Mouse (Mus musculus): ENCODE data around the gene Hspb9.
A peak's percentile ranks its signal among the peaks of the same experiment; 100 is the strongest.

Hspb9 gene

DNA sequence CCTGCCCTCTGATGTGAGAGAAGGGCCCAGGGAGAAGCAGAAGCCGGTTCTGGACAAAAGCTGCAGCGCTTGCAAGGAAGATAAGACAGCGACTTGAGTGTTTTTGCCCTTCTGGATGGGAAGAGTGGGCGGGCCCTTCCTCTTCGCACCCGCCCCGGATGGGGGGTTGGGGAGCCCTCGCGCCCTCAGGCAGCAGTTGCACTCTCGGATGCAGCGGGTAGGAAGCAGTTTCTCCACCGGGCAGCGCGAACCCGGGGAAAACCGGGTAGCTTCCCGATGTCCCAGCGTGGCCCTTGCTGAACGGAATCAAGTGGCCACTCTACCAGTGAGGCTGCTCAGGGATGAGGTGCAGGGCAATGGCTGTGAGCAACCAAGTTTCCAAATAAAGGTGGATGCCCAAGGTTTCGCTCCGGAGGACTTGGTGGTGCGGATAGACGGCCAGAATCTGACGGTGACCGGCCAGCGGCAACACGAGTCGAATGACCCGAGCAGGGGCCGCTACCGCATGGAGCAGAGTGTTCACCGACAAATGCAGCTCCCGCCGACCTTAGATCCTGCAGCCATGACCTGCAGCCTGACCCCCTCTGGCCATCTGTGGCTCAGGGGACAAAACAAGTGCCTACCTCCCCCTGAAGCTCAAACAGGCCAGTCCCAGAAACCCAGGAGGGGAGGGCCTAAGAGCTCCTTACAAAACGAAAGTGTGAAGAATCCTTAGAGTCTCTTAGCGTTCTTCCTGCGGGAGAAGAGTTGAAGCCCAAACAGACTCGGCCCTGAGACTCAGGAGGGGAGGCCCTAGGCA, at the start of gene Hspb9:
Hspb9 (plus strand) TSS at position 116 of the 799 bp plus-strand sequence.
- no peak for DNase-seq (ENCODE audit: low spot score in 2 of 2)

DNA sequence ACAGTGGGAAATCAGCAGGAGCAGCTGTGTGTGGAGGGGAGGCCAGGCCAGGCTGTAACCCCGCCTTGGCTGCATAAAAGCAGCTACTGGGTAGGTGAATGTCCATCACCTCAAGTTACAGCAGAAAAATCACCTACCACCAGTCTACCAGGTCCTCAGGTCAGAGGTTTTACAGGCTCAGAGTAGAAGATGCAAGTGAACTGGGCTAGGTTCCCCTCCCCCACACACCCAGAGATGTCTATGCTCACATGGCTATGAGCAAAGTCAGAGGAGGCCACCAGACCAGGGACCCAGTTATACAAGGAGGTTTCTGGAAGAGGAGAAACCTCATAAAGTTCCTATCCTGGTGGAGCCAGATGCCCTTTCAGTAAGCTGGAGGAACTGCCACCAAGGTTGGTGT, 42.6 kb upstream of the Hspb9 start:
- no peak for DNase-seq (ENCODE audit: low spot score in 2 of 2)

DNA sequence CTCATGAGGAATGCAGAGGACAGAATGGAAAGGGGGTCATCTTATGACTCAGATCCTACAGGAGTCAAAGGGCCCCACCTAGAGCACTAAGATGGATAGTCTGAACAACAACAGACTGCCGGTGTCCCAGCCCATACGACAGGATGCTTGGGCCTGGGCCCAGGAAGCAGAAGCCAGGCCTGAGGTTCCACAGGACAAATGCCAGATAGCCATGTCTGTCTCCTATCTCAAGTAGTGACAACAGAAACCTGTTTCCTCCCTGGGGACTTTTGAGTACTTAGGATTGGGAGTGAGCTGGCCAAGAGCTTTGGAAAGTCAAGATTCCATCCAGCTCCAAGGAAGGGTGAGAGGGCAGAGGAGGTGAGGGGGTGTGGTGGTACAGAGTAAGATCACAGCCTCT, 41.7 kb upstream of the Hspb9 start:
- no peak for DNase-seq (ENCODE audit: low spot score in 2 of 2)

DNA sequence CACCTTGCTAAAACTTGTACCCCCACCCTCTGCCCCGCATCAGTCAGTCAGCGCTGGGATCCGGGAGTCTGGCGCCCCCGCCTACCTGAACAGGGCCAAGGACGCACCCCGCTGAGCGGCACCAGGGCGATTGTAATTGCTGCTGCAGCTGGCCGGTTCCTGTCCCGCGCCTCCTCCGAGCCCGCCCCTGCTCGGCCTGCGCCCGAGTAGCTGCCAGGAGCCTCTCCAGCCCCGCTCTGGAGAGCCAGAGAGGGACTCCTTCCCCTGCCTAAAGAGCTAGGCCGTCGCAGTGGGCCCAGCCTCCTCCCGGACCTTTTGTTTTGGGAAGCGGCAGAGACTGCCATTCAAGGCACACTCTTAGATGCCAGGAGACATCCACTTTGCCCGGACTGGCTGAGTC, 40.5 kb upstream of the Hspb9 start:
- DNase-seq (ENCODE audit: low spot score in 2 of 2): no peak

DNA sequence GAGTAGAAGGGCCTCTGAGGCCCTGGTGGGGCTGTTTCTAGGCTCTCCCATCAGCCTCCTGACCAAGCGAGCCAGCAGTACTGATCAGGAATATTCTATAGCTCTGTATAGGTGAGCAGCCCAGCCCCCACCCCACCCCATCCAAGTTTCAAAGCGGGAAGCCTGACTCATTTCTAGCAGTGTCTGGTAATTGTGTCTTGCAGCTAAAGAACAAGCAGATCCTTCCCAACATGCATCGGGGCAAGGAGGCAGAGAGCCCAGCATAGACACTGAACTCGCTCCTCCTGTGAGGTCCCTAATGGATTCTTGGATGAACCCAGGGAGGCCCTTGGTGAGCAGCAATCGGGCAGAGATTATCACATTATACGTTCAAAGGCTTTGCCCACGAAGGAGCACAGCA, 35.8 kb upstream of the Hspb9 start:
- no peak for DNase-seq (ENCODE audit: low spot score in 2 of 2)

DNA sequence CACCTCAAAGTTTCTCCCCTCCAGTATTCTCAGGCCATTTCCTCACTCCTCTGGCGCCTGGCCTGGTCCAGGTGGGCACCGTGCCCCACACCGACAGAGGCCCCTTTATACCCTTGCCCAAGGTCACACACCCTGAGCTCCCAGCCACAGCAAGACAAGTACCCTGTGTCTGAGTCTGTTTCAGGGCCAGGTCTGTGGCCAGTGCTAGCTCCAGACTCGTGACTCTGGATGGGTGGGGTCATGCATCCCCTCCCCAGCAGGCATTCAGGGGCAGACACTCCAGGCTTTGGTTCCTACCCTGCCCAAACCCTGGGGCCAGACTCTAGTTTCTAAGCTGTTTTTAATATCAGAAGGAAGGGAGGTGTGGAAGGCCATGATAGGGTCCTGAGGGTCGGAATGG, 31.8 kb upstream of the Hspb9 start:
- DNase-seq (ENCODE audit: low spot score in 2 of 2): no peak

DNA sequence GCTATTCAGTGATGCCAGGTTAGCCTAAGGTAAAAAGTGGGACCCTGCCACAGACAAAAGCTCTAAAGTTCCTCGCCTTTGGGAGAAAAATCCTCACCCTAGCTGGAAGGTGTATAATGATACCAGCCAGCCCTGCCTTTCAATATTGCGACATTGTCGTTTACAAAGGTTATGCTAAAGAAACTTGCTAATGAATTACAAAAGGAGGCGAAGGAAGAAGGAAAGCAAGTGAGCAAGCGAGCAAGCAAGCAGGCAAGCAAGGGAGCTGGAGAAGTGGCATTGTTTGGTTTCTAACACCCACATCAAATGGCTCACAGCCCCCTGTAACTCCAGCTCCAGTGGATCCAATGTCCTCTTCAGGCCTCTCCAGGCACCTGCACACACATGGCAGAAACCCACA, 31.1 kb upstream of the Hspb9 start:
- no peak for DNase-seq (ENCODE audit: low spot score in 2 of 2)

DNA sequence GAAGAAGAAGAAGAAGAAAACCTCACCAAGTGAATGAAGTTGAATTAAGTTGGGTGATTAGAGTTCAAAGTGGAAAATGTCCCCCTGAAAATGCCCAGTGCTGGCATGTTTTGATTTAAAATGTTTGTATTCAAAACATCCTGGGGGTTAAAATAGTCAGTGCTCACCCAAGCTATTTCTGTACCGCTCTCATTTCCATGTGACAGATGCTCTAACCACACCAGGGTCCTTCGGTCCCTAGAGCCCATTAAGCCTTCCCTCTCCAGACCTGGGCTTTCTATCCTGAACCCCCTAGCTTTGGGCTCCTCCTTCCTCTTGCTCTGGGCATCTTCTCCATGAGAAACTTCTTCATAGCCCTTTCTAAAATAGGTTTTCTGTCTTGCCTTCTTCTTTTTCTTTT, 29.6 kb upstream of the Hspb9 start:
- DNase-seq (ENCODE audit: low spot score in 2 of 2): no peak

DNA sequence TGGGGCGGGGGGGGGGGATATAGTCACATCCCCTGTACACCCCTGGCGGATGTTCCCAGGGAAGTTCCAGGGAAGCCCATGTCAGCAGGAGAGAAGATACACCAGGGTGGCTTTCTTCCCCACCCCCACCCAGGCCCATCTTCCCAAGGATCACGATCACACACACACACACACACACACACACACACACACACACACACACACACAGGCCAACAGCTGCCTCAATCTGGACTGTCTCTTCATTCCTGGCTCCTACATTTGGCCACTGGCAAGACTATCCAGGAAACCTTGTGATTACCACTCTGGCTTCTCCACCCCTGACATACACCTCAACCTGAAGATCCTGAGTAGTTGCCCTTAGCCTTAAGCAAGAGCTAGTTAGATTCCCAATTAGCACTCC, 28.3 kb upstream of the Hspb9 start:
- DNase-seq (ENCODE audit: low spot score in 2 of 2): no peak

DNA sequence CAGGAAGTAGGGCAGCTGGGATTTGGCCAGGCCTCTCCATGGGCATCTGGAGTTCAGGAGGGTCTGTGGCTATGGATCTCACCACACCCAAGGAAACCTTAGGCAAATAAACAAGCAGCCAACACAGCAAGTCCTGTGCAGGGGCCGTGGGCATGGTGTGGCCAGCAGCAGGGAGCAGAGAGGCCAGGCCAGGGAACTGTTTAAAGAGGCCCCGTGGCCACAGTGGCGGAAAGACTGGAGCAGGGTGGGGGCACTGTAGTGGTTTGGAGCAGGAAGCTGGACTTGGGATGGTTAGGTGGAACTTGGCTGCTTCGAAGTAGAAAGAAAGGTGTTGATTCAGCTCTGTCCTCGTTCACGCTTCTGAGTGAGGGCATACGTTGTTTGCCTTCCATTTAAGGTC, 26.4 kb upstream of the Hspb9 start:
- no peak for DNase-seq (ENCODE audit: low spot score in 2 of 2)

DNA sequence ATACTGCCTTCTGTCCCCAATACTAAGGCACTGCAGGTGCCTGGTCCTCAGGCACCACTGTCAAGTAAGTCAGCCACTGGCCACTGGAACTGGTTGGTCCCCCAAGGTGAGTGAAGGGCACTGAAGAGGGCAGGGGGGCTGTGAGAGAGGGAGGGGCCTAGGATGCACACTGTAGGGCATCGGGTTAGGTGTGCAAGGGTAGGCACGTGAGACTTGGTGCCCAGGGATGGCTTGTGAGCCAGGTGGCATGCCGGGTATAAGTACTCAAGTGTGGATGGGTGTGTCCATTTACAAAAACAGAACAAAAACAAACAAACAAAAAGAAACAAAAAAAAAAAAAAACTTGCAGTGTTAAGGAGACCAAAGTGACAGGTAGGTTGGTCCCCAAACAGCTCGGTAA, 25.2 kb upstream of the Hspb9 start:
- DNase-seq (ENCODE audit: low spot score in 2 of 2): no peak

DNA sequence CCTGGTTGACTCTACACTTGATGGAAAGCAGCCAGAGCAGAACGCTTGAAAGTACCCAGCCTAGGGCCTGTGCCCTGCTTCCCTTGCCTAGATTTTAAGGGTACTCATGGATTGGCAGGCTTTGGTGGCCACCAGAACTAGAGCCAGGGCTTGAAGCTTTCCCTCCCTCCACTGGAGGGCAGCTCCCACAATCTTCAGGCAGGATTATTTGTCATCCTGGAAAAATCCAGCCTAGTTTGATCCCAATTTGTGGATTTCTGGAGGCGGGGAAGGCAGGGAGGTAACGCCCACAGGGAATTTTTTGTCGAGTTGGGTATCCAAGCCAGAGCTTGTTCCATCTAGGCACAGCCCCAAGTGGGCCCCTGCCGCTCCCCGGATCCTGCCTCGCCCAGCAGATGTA, 23.3 kb upstream of the Hspb9 start:
- DNase-seq (ENCODE audit: low spot score in 2 of 2): no peak

DNA sequence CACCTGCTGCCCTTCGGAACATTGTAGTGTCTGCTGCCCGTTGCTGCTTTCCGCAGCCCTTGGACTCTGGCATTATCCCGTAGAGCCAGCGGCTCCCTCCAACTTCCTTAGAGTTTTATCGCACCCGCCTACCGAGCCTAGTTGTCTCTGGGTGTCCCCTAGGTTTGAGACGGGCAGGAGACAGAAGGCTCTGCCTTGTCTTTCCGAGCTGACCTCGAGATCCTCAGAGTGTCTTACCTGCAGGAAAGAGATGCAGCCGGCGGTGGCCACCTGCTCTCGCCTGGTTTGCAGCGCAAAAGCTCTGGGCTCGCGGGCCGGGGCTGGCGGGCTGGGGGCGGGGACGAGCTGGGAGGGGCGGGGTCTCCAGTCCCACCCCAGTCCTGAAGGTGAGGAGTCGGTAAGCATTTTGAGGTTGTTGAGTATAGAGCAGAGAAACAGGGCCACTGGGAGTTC, 21.5 kb upstream of the Hspb9 start, which contains the start of gene Zfp385c:
Zfp385c (minus strand) TSS at position 292 of the 453 bp plus-strand sequence.
- DNase-seq (ENCODE audit: low spot score in 2 of 2): no peak

DNA sequence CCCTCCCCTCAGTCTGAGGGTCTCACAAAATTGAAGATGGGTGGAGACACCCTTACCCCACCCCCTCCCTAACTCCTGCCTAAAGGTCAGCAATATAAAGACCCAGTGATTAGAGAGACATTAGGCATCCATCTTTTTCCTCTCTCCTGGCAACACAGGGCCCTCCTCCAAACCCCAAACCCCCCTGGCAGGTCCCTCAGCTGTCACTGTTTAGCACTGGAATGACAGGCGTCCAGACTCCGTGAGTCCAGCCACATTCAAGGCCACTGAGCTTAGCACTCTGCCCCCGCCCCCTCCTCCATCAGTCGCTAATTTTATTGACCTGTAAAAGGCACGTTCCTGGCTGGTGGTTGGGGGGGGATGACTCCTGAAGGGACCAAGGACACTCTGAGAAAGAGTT, 20.5 kb upstream of the Hspb9 start:
- DNase-seq (ENCODE audit: low spot score in 2 of 2): no peak

DNA sequence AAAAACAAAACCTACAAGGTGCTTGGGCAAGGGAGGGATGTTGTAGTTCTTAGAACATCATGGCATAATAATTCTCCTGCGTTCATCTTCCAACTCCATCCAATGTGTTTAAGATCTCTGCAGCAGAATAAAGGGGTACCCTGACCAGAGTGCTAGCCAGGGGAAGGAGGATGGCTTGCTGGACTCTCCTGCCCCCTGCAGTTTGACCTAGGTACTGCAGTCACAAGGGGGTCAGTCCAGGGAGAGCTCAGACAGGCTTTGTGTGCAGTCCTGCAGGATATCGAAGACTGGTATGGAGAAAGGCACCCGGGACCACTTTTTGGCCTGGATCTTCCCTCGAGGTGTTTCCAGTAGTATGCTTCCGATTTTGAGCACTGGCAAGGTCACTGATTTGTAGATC, 18.7 kb upstream of the Hspb9 start:
- DNase-seq (ENCODE audit: low spot score in 2 of 2): peak in 1 of 2 experiments; percentile 72

DNA sequence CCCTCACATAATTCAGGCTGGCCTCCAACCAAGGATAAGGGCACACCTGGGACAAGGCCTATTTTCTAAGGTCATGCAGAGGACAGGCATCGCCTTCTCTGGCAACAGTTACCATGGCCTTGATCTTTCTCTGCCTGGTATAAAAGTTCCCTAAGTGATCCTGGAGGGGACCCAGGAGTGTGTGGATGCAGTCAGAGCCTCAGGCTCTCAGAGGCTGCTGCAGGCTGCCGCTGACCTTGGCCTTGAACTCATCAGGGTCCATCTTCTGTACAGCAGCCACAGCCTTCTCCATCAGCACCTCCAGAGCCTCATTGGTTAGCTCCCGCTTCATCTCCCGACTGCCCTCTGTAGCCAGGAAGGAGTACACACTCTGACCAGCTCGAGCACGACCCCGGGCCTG, 15.7 kb upstream of the Hspb9 start:
- DNase-seq (ENCODE audit: low spot score in 2 of 2): no peak

DNA sequence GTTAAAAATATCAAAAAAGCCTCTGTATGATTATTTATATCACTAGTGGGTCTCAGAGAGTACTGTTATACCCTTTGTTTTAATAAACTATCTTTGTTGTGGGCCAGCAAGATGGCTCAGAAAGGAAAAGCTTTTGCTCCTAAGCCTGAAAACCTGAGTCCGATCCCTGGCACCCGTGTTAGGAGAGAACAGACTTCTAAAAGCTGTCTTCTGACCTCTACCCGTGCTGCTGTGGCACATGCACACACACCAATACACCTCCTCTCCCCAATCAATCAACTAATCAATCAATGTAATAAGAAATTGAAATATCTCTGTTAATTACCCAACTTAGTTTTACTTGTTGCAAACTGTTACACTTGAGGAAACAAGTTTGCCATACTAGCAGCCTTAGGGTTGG, 12.9 kb upstream of the Hspb9 start:
- no peak for DNase-seq (ENCODE audit: low spot score in 2 of 2)

DNA sequence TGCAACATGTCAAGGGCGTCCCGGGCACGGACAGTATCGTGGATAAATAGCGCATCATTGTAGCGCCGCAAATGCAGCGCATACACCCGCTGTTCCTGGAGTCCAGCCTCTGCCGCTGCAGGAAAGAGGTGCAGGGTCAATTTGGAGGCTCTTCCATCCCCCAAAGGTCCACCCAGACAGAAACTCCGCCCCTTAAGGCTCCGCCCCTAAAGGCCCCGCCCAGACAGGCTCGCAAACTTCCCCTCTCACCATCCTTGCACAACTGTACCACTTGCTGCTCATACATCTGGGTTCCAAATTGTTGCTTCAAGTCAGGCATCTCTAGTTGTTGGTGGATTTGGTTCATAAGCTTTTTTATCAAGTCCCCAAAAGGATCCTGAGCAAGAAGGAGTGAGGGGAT, 12.3 kb upstream of the Hspb9 start:
- DNase-seq (ENCODE audit: low spot score in 2 of 2): no peak

DNA sequence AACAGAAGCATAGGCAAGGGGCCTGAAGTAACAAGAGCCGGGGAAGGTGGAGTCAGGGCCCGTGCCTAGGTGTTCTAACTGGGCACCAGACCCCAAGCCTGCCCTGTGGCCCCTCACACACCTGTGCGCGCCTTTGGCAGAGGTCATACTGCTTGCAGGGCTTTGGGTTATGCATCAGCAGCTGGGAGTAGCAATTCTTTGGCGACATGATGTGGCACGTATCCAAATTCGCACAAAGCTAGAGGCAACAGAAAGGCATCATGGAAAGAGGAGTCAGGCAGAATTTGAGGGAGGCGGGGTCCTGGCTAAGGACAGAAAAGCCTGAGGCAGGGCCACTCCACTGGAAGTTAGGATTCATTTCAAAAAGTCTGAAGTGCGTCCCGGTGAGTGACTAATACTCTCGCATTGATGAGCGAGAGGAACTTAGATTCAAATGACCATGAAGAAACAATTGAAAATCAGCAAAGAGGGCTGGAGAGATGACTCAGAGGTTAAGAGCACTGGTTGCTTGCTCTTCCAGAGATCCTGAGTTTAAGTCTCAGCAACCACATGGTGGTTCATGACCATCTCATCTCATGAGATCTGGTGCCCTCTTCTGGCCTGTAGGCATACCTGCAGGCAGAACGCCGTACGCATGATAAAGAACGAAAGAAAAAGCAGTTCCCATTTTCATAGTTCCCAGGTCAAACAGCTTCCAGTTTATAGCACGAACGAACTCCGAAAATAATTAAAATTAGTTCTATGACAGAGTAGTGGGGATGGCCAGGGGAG, 11.4 kb upstream of the Hspb9 start:
- peak in 1 of 2 experiments; percentile 70 for DNase-seq (ENCODE audit: low spot score in 2 of 2)

DNA sequence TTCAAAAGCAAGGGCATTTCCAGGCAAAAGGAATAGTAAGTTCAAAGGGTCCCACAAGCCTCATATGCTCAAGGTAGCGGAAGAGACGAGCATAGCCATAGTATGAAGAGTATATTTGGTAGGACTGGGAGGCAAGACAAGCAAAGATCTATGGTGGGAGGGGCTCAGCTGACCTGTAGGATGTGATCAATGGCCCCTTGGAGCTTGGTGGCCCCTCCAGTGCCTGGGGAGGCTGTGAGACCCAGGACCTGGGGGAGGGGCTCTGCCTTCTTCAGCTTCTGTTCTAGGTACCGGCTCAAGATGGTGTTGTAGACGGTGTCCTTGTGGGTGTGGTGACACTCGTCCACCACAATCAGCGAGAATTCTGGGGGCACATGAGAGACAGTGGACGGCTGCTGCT, 10.7 kb upstream of the Hspb9 start:
- DNase-seq (ENCODE audit: low spot score in 2 of 2): no peak

DNA sequence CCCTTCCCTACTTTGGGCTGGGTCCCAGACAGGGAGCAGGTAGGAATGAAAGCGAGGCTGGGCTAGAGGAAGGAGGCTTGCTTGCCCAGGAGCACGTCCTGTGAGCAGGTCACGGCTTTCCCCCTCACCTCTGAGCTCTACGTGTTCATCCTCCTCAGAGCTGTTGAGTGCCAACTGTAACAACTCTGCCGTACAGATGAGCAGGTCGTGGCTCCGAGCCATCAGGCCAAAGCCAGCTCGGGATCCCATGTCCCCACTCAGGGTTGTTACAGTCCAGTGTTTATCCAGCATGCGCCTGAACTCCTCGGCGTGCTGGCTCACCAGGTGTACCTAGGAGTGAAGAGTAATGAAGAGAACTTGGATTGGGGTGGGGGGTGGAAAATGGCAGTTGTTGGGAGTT, 10.3 kb upstream of the Hspb9 start:
- no peak for DNase-seq (ENCODE audit: low spot score in 2 of 2)

DNA sequence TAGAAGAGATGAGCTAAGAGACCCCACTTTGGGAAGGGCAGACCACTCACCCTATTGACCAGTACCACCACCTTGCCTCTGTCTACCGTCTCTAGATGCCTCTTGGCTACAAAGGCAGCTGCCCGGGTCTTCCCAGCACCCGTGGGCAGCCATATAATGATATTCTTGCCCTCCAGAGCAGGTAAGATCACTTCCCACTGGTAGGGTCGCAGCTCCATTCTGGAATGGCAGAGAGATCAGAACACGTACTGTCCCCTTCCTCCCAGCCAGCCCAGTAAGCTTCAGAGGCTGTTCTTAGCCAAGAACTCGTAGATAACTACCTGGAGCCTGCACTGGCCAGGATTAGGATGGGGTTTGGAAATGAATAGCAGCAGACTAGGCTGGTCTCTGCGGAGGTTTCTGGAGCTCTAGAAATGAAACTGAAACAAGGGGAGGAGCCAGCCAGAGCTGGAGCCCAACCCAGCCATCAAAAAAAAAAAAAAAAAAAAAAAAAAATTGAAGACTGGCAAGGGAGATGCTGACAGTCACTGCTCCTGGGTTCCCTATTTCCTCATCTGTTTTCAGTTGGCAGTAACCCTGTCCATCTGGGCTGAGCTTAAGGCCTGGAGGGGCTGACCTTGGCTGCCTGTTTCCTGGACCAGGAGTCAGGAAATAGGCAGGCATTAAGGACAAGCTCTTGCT, 9.7 kb upstream of the Hspb9 start, which contains the start of gene Dhx58:
Dhx58 (minus strand) TSS at position 421 of the 681 bp plus-strand sequence.
- DNase-seq (ENCODE audit: low spot score in 2 of 2): no peak
